Mouse (Mus musculus) activated CD4-positive, CD25-positive, alpha-beta regulatory T cell, adult 4 months (primary cell): ENCODE measurements at regions not wholly inside any gene's neighbourhood (a gene's known extent, or its start where the extent isn't known, plus 50 kb on each side); places are given as distances from the start of the nearest gene placed in this dataset.

Experiments used
- ATAC-seq: one replicate; pipeline ENCODE4 v1.8.0; 2017

GRCm38 (mm10) chr6:50922235-50922634, 268.0 kb upstream of the Npvf start:
- no peak for ATAC-seq

- ATAC-seq = no peak
Measured at GRCm38 (mm10) chr6:50924571-50924970, 270.3 kb upstream of the Npvf start.

GRCm38 (mm10) chr6:50924998-50925397, 270.8 kb upstream of the Npvf start:
- ATAC-seq = no peak

GRCm38 (mm10) chr6:50926313-50926712, 272.1 kb upstream of the Npvf start:
- no peak for ATAC-seq

GRCm38 (mm10) chr6:50929503-50929902, 275.3 kb upstream of the Npvf start:
- ATAC-seq = no peak

- no peak for ATAC-seq
Measured at GRCm38 (mm10) chr6:50933510-50933909, 279.3 kb upstream of the Npvf start.

- no peak for ATAC-seq
Measured at GRCm38 (mm10) chr6:50934245-50934644, 280.0 kb upstream of the Npvf start.

- no peak for ATAC-seq
Measured at GRCm38 (mm10) chr6:50936306-50936705, 282.1 kb upstream of the Npvf start.

GRCm38 (mm10) chr6:50937094-50937493, 282.9 kb upstream of the Npvf start:
- peak; percentile 40 for ATAC-seq

GRCm38 (mm10) chr6:50938879-50939278, 284.6 kb upstream of the Npvf start:
- no peak for ATAC-seq

- no peak for ATAC-seq
Measured at GRCm38 (mm10) chr6:50939440-50939839, 285.2 kb upstream of the Npvf start.

GRCm38 (mm10) chr6:50940118-50940517, 285.9 kb upstream of the Npvf start:
- ATAC-seq = no peak

- ATAC-seq = no peak
Measured at GRCm38 (mm10) chr6:50940641-50941398, 286.6 kb upstream of the Npvf start.

- no peak for ATAC-seq
Measured at GRCm38 (mm10) chr6:50942696-50943095, 288.5 kb upstream of the Npvf start.

- no peak for ATAC-seq
Measured at GRCm38 (mm10) chr6:50948061-50948460, 293.8 kb upstream of the Npvf start.

- no peak for ATAC-seq
Measured at GRCm38 (mm10) chr6:50949361-50949760, 295.1 kb upstream of the Npvf start.

GRCm38 (mm10) chr6:50949883-50950583, 295.8 kb upstream of the Npvf start:
- no peak for ATAC-seq

- no peak for ATAC-seq
Measured at GRCm38 (mm10) chr6:50957328-50957900, 303.2 kb upstream of the Npvf start.

- ATAC-seq = no peak
Measured at GRCm38 (mm10) chr6:50960341-50960740, 306.1 kb upstream of the Npvf start.

- ATAC-seq = no peak
Measured at GRCm38 (mm10) chr6:50961592-50961991, 307.4 kb upstream of the Npvf start.

GRCm38 (mm10) chr6:50968546-50968945, 314.3 kb upstream of the Npvf start:
- ATAC-seq = no peak

- ATAC-seq = no peak
Measured at GRCm38 (mm10) chr6:50969341-50969740, 315.1 kb upstream of the Npvf start.

GRCm38 (mm10) chr6:50969997-50970396, 315.8 kb upstream of the Npvf start:
- ATAC-seq = no peak

GRCm38 (mm10) chr6:50970770-50971169, 316.5 kb upstream of the Npvf start:
- no peak for ATAC-seq
